Mouse (Mus musculus) stomach, postnatal 0 days (tissue): Measurements from ENCODE around the gene Tnfrsf8.

ENCODE experiments used
- CTCF ChIP-seq: IDR thresholded peaks from 2 replicates; pipeline ENCODE4 v1.5.1; 2016; ENCODE audit warnings: antibody characterized with exemption, low read depth, mild to moderate bottlenecking, moderate library complexity
- EP300 ChIP-seq: optimal IDR thresholded peaks from 2 replicates; pipeline ENCODE3; 2016; ENCODE audit warnings: antibody characterized with exemption

- TF ChIP-seq CTCF (no peak), EP300 (no peak)
Observed at GRCm38 (mm10) chr4:145217837-145218236, 97.1 kb downstream of the Tnfrsf8 start.
